Mouse (Mus musculus): ENCODE data around the gene AC109138.7. TPM values are rescaled to one million over a fixed set of nuclear protein-coding genes. Genes with fewer than 3 reads are reported as not detected.

AC109138.7 gene
- polyA plus RNA-seq, 1 experiment, result not detected

- no peak overlapping the region for H3K4me3 ChIP-seq (ENCODE audit: insufficient read depth, low read length)
- TF ChIP-seq POLR2A (IDR thresholded peaks at IDR 0.05; ENCODE audit: low read depth, low read length), result no peak
- no peak for TF ChIP-seq CTCF (IDR thresholded peaks at IDR 0.05; ENCODE audit: borderline replicate concordance, insufficient read depth, low read length)
- no peak overlapping the region for H3K27ac ChIP-seq (ENCODE audit: insufficient read depth, low read length)
- peaks cover 5% of the 10 kb centered on the region; the same call in 1 of the 2 replicates for H3K4me1 ChIP-seq (ENCODE audit: control insufficient read depth, insufficient read depth, low read length)
These were observed 11.0 kb upstream of the AC109138.7 start for GRCm38 (mm10) chr19:4203148-4203547.

GRCm38 (mm10) chr19:4203604-4204326 is 10.4 kb upstream of the AC109138.7 start:
- Histone ChIP-seq H3K4me3 (ENCODE audit: insufficient read depth, low read length) (no peak overlapping the region), H3K27ac (ENCODE audit: insufficient read depth, low read length) (no peak overlapping the region), H3K4me1 (ENCODE audit: control insufficient read depth, insufficient read depth, low read length) (peaks cover 5% of the 10 kb centered on the region; the same call in 1 of the 2 replicates)
- TF ChIP-seq CTCF (IDR thresholded peaks at IDR 0.05; ENCODE audit: borderline replicate concordance, insufficient read depth, low read length) (no peak), POLR2A (IDR thresholded peaks at IDR 0.05; ENCODE audit: low read depth, low read length) (no peak)

GRCm38 (mm10) chr19:4204889-4205288 is 9.3 kb upstream of the AC109138.7 start:
- TF ChIP-seq CTCF (IDR thresholded peaks at IDR 0.05; ENCODE audit: borderline replicate concordance, insufficient read depth, low read length) (no peak), POLR2A (IDR thresholded peaks at IDR 0.05; ENCODE audit: low read depth, low read length) (no peak)
- Histone ChIP-seq H3K27ac (ENCODE audit: insufficient read depth, low read length) (no peak overlapping the region), H3K4me1 (ENCODE audit: control insufficient read depth, insufficient read depth, low read length) (peaks cover 5% of the 10 kb centered on the region; the same call in 1 of the 2 replicates), H3K4me3 (ENCODE audit: insufficient read depth, low read length) (no peak overlapping the region)

- Histone ChIP-seq H3K27ac (ENCODE audit: insufficient read depth, low read length) (no peak overlapping the region), H3K4me3 (ENCODE audit: insufficient read depth, low read length) (no peak overlapping the region), H3K4me1 (ENCODE audit: control insufficient read depth, insufficient read depth, low read length) (no peaks in the 10 kb centered on the region; the same call in 1 of the 2 replicates)
- TF ChIP-seq POLR2A (IDR thresholded peaks at IDR 0.05; ENCODE audit: low read depth, low read length) (no peak), CTCF (IDR thresholded peaks at IDR 0.05; ENCODE audit: borderline replicate concordance, insufficient read depth, low read length) (peak; percentile 95)
These were observed 7.2 kb upstream of the AC109138.7 start for GRCm38 (mm10) chr19:4206971-4207370.

GRCm38 (mm10) chr19:4208563-4208962 is 5.6 kb upstream of the AC109138.7 start:
- TF ChIP-seq CTCF (IDR thresholded peaks at IDR 0.05; ENCODE audit: borderline replicate concordance, insufficient read depth, low read length) (no peak), POLR2A (IDR thresholded peaks at IDR 0.05; ENCODE audit: low read depth, low read length) (no peak)
- Histone ChIP-seq H3K27ac (ENCODE audit: insufficient read depth, low read length) (no peak overlapping the region), H3K4me3 (ENCODE audit: insufficient read depth, low read length) (no peak overlapping the region), H3K4me1 (ENCODE audit: control insufficient read depth, insufficient read depth, low read length) (peaks cover 6% of the 10 kb centered on the region)

GRCm38 (mm10) chr19:4211891-4212588 is 2.1 kb upstream of the AC109138.7 start:
- H3K4me3 ChIP-seq (ENCODE audit: insufficient read depth, low read length), result no peak overlapping the region
- TF ChIP-seq CTCF (IDR thresholded peaks at IDR 0.05; ENCODE audit: borderline replicate concordance, insufficient read depth, low read length), result no peak
- TF ChIP-seq POLR2A (IDR thresholded peaks at IDR 0.05; ENCODE audit: low read depth, low read length), result no peak
- no peak overlapping the region; the same call in 1 of the 2 replicates for H3K27ac ChIP-seq (ENCODE audit: insufficient read depth, low read length)
- peaks cover 15% of the 10 kb centered on the region for H3K4me1 ChIP-seq (ENCODE audit: control insufficient read depth, insufficient read depth, low read length)

GRCm38 (mm10) chr19:4213524-4213974 is 608 bp upstream of the AC109138.7 start:
- H3K4me1 ChIP-seq (ENCODE audit: control insufficient read depth, insufficient read depth, low read length), result peaks cover 20% of the 10 kb centered on the region
- H3K27ac ChIP-seq (ENCODE audit: insufficient read depth, low read length), result peak overlapping the region; percentile 99
- 0 out of 2 replicates have a peak, but pooled peaks have one; percentile 29 for TF ChIP-seq POLR2A (IDR thresholded peaks at IDR 0.05; ENCODE audit: low read depth, low read length)
- no peak for TF ChIP-seq CTCF (IDR thresholded peaks at IDR 0.05; ENCODE audit: borderline replicate concordance, insufficient read depth, low read length)
- peak overlapping the region; percentile 71 for H3K4me3 ChIP-seq (ENCODE audit: insufficient read depth, low read length)

- Histone ChIP-seq H3K4me3 (ENCODE audit: insufficient read depth, low read length) (peak overlapping the region; percentile 71), H3K4me1 (ENCODE audit: control insufficient read depth, insufficient read depth, low read length) (peaks cover 22% of the 10 kb centered on the region), H3K27ac (ENCODE audit: insufficient read depth, low read length) (peak overlapping the region; percentile 97)
- TF ChIP-seq CTCF (IDR thresholded peaks at IDR 0.05; ENCODE audit: borderline replicate concordance, insufficient read depth, low read length) (no peak), POLR2A (IDR thresholded peaks at IDR 0.05; ENCODE audit: low read depth, low read length) (peak; percentile 54; the same call in 1 of the 2 replicates)
These were observed 754 bp downstream of the AC109138.7 start for GRCm38 (mm10) chr19:4214771-4215450.

GRCm38 (mm10) chr19:4215451-4215840 is 1.3 kb downstream of the AC109138.7 start:
- Histone ChIP-seq H3K4me3 (ENCODE audit: insufficient read depth, low read length) (peak overlapping the region; percentile 71), H3K4me1 (ENCODE audit: control insufficient read depth, insufficient read depth, low read length) (peaks cover 26% of the 10 kb centered on the region), H3K27ac (ENCODE audit: insufficient read depth, low read length) (0 out of 2 replicates have a peak overlapping the region, but pooled peaks have one; percentile 14)
- TF ChIP-seq CTCF (IDR thresholded peaks at IDR 0.05; ENCODE audit: borderline replicate concordance, insufficient read depth, low read length) (no peak), POLR2A (IDR thresholded peaks at IDR 0.05; ENCODE audit: low read depth, low read length) (no peak)
